Mouse (Mus musculus): Measurements from ENCODE around the gene Olfr548-ps1.

- TF ChIP-seq CTCF (IDR thresholded peaks at IDR 0.05; ENCODE audit: low read depth) (no peak), EP300 (IDR thresholded peaks at IDR 0.05; ENCODE audit: low read depth) (no peak)
Measured at GRCm38 (mm10) chr7:102508066-102508465, 32.6 kb upstream of the Olfr548-ps1 start.
